Mouse (Mus musculus) lung, adult 2 months (tissue): ENCODE measurements around the gene Pcca.

Experiments used
- CTCF ChIP-seq: fragments of 200-500 bp; IDR thresholded peaks from 2 replicates; pipeline ENCODE4 v1.5.1; 2011; ENCODE audit warnings: mild to moderate bottlenecking, low read length, control low read depth; ENCODE audit not compliant: insufficient read depth
- POLR2A ChIP-seq: fragments of 200-500 bp; IDR thresholded peaks from 2 replicates; pipeline ENCODE4 v1.6.1; 2011; ENCODE audit warnings: low read depth, mild to moderate bottlenecking, control low read depth, low read length, borderline replicate concordance; ENCODE audit errors: extremely low read depth

DNA sequence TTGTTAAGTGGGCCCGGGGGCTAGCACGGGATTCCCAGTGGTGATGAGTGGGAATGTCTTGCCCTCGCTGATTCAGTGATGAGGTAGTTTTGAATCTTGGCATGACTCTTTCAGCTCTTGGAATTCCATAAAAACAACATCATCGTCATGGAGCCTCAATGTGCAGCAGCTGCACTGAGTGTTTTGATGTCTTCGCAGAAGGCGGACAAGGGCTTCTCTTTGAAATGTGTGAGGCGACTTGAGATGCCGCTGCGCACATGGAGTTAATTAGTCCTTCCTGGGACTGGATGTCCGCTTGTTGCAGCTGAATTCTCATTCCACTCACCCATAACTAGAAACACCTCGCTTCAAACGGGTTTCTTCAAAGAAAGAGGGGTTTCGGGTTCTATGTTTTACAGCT lies 221.4 kb downstream of the Pcca start:
- TF ChIP-seq POLR2A (no peak), CTCF (no peak)
